Mouse (Mus musculus) liver, adult 2 months (tissue): Measurements from ENCODE around the gene Pik3ca.

Source experiments
- CTCF ChIP-seq: fragments of 200-500 bp; IDR thresholded peaks from 2 replicates; pipeline ENCODE4 v1.5.1; 2011; ENCODE audit warnings: low read depth, low read length, control low read depth
- POLR2A ChIP-seq: fragments of 200-500 bp; IDR thresholded peaks from 2 replicates; pipeline ENCODE4 v1.6.1; 2011; ENCODE audit warnings: low read length, control low read depth; ENCODE audit not compliant: insufficient read depth; ENCODE audit errors: extremely low read depth

DNA sequence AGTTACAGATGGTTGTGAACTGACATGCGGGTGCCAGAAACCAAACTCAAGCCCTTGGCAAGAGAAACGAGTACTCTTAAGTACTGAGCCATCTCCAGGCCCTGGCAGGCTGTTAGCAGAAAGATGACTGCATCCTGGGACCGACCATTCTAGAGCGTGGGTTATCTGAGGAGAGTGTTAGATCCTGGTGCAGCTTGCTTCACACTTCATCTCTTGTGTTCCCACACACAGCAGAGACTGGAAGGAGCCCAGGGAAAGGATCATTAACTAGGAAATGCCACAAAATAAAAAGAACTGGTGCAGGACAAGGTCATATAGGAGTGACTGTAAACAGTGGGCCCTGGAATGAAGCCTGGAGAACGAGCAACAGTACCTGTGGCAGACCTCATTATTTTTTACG lies 73.6 kb downstream of the Pik3ca start:
- no peak for TF ChIP-seq POLR2A
- no peak for TF ChIP-seq CTCF
